Mouse (Mus musculus) limb, embryonic 11.5 days (tissue): ENCODE measurements around the gene Apol10a. TPM values are rescaled to one million over a fixed set of nuclear protein-coding genes. Genes with fewer than 3 reads are reported as not detected.
"Not testable (repeated sequence)": the region's sequence is repeated elsewhere in the genome, so short reads cannot be mapped to it uniquely, and the experiment has no call there.

ENCODE experiments used
- ATAC-seq: fragments of 200-750 bp; cut with Nextera tagmentation; 2 replicates; pipeline ENCODE4 v1.8.0; 2017; ENCODE audit warnings: low read depth; ENCODE audit not compliant: insufficient number of reproducible peaks, low FRiP score, low TSS enrichment
- DNase-seq: peaks from one replicate; pipeline ENCODE4 v3.0.0-alpha.2; 2015; ENCODE audit warnings: low spot score
- H3K27ac ChIP-seq: fragments of 300-500 bp; sonication (generic); replicated peaks from 2 replicates; pipeline ENCODE4 v1.5.1; 2014; ENCODE audit warnings: low read depth, mild to moderate bottlenecking, low read length
- H3K27me3 ChIP-seq: fragments of 300-500 bp; sonication (generic); 2 replicates; pipeline ENCODE4 v1.6.1; 2014; ENCODE audit warnings: mild to moderate bottlenecking, low read length, mixed read lengths; ENCODE audit not compliant: control insufficient read depth, insufficient read depth
- H3K36me3 ChIP-seq: fragments of 300-500 bp; sonication (generic); 2 replicates; pipeline ENCODE4 v1.6.1; 2014; ENCODE audit warnings: mild to moderate bottlenecking, low read length, moderate library complexity, mixed read lengths; ENCODE audit not compliant: control insufficient read depth, insufficient read depth
- H3K4me1 ChIP-seq: fragments of 300-500 bp; sonication (generic); 2 replicates; pipeline ENCODE4 v1.6.1; 2014; ENCODE audit warnings: low read length, mixed read lengths; ENCODE audit not compliant: control insufficient read depth, insufficient read depth
- H3K4me2 ChIP-seq: fragments of 300-500 bp; sonication (generic); 2 replicates; pipeline ENCODE4 v1.6.1; 2014; ENCODE audit warnings: low read depth, mild to moderate bottlenecking, moderate library complexity; ENCODE audit not compliant: severe bottlenecking
- H3K4me3 ChIP-seq: fragments of 300-500 bp; sonication (generic); 2 replicates; pipeline ENCODE4 v1.5.1; 2014; ENCODE audit warnings: low read depth, low read length
- H3K9ac ChIP-seq: fragments of 300-500 bp; sonication (generic); 2 replicates; pipeline ENCODE4 v1.6.1; 2014; ENCODE audit warnings: mild to moderate bottlenecking, low read length
- H3K9me3 ChIP-seq: fragments of 300-500 bp; sonication (generic); 2 replicates; pipeline ENCODE4 v1.6.1; 2016; ENCODE audit warnings: low read length; ENCODE audit not compliant: control insufficient read depth
- WGBS: fragments of 180-500 bp; shearing (Covaris S2); extraction: QIAGEN DNeasy Blood & Tissue Kit; methylation state at CpG from one replicate; pipeline ENCODE4 v1.1.7; 2014; 5-methylcytosine and 5-hydroxymethylcytosine counted together
- polyA plus RNA-seq: library from polyadenylated mRNA; unstranded; fragments of >200 nt; fragmentation: Nextera tagmentation; extraction: Ambion mirVana; gene quantifications from 2 replicates; pipeline ENCODE4 v1.2.1, GENCODE M21; 2014

Apol10a gene
- not detected in 2 replicates for polyA plus RNA-seq

DNA sequence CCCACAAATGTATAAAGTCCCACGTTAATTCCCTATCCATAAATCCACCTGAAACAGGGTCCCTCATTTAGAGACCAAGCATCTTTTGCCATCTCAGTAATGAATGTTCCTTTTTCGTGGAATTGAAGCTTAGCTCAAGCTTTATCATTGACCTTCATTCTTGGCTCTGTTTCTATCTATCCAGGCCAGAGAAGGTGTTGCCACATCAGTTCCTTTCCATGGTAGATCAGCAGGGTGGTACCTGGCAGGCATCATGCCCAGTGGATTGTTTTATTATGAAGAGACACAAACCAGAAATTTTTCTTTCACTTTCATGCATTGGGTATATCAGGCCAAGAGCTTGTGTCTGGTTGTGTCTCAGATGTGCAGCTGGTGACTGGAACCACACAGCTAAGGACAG is at the start of gene Apol10a:
Gene Apol10a, plus strand, starts transcription at position 355 of the 400 bp plus-strand sequence.
- 81% methylated on average over 2 of the region's 2 CpGs for WGBS
- not testable (repeated sequence) for ATAC-seq, H3K9me3 ChIP-seq, H3K4me3 ChIP-seq, DNase-seq, H3K36me3 ChIP-seq, H3K4me2 ChIP-seq, H3K4me1 ChIP-seq, H3K27me3 ChIP-seq, H3K9ac ChIP-seq, H3K27ac ChIP-seq

DNA sequence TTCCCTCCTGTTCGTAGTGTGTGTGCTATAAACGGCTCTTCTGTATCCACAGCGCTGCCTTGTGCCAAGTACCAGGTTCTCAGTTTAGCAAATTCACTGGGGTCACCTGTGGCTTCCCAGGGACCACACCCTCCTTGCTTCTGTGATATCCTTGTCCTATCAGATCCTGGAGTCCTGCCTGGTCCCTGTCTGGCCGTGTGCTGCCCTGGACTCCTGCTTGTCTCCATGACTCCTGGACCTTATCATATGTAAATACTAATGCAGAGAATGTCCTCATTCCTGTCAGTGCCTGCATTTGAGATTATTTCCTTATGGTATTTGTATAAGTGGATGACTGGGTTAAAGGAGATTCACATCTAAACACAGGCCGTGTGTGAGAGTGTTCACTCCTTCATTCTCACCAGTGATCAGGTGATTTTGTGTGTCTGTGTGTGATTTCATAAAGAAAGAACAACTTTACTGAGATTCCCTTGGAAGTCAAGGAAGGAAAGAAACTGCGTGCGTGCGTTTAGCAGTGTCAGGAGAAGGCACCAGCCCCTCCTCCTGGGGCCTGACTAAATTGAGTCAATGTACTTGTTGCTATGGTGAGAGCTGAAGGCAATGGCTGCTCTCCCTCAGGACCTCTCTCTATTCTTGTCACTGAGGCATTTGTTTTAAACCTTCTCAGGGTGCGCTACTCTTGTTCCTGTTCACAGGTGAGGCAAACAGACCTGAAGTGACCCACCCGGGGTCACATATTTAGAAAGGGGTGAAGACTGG is 48.0 kb upstream of the Apol10a start:
- not testable (repeated sequence) for H3K4me1 ChIP-seq, H3K9ac ChIP-seq, H3K27ac ChIP-seq, H3K27me3 ChIP-seq, H3K4me2 ChIP-seq, H3K36me3 ChIP-seq, H3K4me3 ChIP-seq, ATAC-seq, DNase-seq, H3K9me3 ChIP-seq
- WGBS: 79% methylated on average over 9 of the region's 10 CpGs

DNA sequence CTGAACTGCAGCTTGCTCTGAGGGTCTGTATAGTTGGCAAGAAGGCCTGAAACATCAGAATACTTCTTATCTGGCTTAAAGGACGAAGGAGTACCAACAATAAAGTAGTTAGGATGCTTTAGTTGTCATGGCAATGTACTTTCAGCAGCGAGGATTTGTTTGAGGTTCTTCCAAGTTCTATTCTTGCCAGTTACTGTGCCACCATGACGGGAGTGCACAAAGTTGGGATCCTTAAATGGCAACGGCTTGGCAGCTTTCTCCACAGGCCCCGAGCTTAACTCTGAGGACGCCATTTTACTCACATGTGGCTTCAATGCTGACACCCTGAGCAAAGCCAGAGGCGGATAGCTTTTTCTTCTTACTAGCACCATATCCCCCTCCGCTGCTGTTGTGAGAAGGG is 32.1 kb upstream of the Apol10a start:
- H3K9me3 ChIP-seq, H3K4me3 ChIP-seq, H3K4me1 ChIP-seq, H3K27me3 ChIP-seq, ATAC-seq, H3K36me3 ChIP-seq, H3K4me2 ChIP-seq, H3K9ac ChIP-seq, DNase-seq, H3K27ac ChIP-seq: not testable (repeated sequence)
- 82% methylated on average over 8 of the region's 8 CpGs for WGBS

DNA sequence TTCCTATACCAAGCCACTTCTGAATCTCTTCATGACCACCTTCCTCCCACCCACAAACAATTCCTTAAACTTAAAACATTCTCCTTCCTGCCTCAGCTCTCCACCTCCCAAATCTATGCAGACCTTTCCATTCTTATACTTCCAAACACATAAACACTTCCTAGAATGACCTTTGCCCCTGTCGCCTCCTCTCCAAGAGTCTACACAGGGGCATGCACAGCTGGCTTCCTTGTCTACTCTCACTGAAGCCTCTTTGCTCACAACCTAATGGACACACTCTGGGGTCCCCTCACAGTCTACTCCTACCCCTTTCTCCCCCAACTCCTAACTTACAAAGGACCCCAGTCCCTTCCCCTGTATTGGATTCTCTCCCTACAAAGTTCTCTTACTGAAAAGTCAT is 31.2 kb upstream of the Apol10a start:
- WGBS: 86% methylated on average over 1 of the region's 1 CpGs
- H3K9me3 ChIP-seq, H3K4me3 ChIP-seq, DNase-seq, ATAC-seq, H3K27me3 ChIP-seq, H3K9ac ChIP-seq, H3K4me1 ChIP-seq, H3K36me3 ChIP-seq, H3K4me2 ChIP-seq, H3K27ac ChIP-seq: not testable (repeated sequence)

DNA sequence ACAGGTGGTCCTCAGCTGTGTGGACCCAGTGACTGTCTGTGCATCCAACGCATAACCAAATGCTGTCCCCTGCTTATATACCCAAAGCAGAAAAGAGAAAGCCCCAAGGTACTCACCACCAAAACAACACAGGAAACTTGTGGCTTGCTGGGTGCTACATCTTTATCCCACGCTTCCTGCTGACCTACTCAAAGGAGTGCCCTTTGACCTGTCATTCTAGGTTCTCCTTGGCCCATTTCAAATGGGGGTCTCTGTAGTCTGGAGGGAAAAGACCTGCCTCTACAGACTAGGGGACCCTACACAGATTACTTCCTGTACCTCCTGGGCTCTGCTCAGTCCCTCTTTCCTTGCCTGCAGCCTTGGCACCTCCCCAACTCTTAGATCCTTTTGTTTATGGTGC is 29.5 kb upstream of the Apol10a start, which contains the start of gene Apol7b:
Gene Apol7b, minus strand, starts transcription at position 101 of the 400 bp plus-strand sequence.
- H3K9ac ChIP-seq, H3K4me2 ChIP-seq, H3K9me3 ChIP-seq, H3K4me3 ChIP-seq, H3K4me1 ChIP-seq, H3K36me3 ChIP-seq, H3K27ac ChIP-seq, H3K27me3 ChIP-seq, DNase-seq, ATAC-seq: not testable (repeated sequence)
- 83% methylated on average over 2 of the region's 2 CpGs for WGBS

DNA sequence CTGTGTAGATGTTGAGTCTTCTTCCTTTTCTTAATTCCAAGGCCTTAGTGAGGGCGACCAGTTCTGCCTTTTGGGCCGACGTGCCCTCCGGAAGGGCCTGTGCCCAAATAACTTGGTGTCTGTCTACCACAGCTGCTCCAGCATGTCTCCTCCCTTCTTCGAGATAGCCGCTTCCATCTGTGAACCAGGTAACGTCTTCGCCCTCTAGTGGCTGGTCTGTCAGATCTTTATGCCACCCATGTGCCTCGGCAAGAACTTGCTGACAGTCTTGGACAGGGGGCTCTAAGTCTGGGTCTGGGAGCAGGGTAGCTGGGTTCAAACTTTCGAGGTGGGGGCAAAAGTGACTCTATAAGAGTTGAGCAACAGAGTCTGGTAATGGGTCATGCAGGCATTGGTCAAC is 26.9 kb upstream of the Apol10a start:
- not testable (repeated sequence) for H3K27me3 ChIP-seq, H3K4me1 ChIP-seq, DNase-seq, H3K9me3 ChIP-seq, H3K27ac ChIP-seq, H3K36me3 ChIP-seq, ATAC-seq, H3K4me3 ChIP-seq, H3K4me2 ChIP-seq, H3K9ac ChIP-seq
- 53% methylated on average over 10 of the region's 10 CpGs for WGBS

DNA sequence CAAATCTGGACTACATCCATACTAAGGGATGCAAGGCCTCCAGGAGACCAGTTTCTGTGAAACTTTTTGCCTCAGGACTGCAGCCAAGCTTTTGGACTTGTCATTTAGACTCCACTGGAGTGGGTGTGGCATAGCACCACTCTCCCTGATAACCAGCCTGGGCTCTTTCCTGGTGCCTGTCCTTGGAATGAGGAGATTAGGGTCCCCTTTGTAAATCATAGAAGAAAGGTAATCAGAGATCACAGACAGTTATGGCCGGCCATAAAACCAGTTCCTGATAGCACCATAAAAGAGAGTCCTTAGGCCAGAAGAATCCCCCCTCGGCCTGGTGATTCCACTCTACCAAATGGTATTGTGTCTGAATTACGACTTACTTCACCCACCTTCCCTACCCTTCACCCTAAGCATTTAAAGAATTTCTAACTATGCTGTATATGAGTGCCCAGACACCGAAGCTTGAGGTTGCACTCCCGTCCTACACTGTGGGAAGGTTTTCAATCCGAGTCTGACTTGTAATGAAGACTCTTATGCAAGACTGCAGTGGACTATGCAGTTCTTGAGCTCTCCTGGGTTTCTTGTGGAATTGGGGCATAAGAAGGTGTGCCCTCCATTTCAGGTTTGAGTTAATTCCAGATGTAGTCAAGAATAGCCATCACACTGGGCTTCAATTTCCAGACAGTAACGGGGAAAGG is 2.0 kb upstream of the Apol10a start:
- H3K4me1 ChIP-seq, H3K27me3 ChIP-seq, H3K4me3 ChIP-seq, H3K9me3 ChIP-seq, H3K36me3 ChIP-seq, DNase-seq, ATAC-seq, H3K4me2 ChIP-seq, H3K9ac ChIP-seq, H3K27ac ChIP-seq: not testable (repeated sequence)
- WGBS: 48% methylated on average over 7 of the region's 7 CpGs

DNA sequence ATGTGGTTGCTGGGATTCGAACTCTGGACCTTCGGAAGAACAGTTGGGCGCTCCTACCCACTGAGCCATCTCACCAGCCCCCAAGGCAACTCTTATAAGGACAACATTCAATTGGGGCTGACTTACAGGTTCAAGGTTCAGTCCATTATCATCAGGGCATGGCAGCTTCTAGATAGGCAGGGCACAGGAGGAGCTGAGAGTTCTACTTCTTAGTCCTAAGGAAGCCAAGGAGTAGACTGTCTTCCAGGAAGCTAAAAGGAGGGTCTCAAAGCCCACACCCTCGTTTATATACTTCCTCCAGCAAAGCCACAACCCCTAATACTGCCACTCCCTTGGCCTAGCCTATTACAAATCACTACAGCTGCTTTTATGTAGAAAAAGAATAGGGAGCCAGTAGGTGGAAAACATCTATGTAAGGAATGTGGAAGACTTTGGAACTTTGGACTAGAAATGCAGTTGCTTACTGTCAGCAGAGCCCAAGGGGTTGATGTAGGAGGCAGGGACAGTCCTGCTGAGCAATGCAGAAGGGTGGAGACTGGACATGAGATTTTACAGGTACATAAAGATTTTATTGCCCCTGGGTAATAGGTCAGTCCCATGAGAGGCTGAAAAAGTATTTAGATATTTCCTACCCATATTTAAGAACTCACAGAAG is 5.4 kb downstream of the Apol10a start:
- DNase-seq: no peak
- Histone ChIP-seq H3K27ac (no peak overlapping the region), H3K9ac (no peak overlapping the region), H3K36me3 (no peaks in the 10 kb centered on the region), H3K4me3 (no peak overlapping the region), H3K4me2 (no peak overlapping the region), H3K4me1 (no peaks in the 10 kb centered on the region), H3K27me3 (no peaks in the 10 kb centered on the region), H3K9me3 (no peaks in the 10 kb centered on the region)
- WGBS: 78% methylated on average over 4 of the region's 4 CpGs
- no peak for ATAC-seq
